Mouse (Mus musculus): ENCODE results near the gene Plcxd1. TPM values are rescaled to one million over a fixed set of nuclear protein-coding genes. Genes with fewer than 3 reads are reported as not detected.
"Not testable (repeated sequence)": the region's sequence is repeated elsewhere in the genome, so short reads cannot be mapped to it uniquely, and the experiment has no call there.

Gene Plcxd1
- total RNA-seq (2014; fragmentation: Nextera tagmentation) (not detected in 2 replicates), total RNA-seq (2017) (0.50 TPM in 1 of 2 replicates, not detected in the other)

GRCm38 (mm10) chr5:110099656-110100580, at the start of gene Plcxd1:
Gene Plcxd1 (plus strand): TSS chr5:110099969.
- ATAC-seq (replicated peaks; ENCODE audit: low FRiP score, low TSS enrichment, poor library complexity, severe bottlenecking), result no peak

- peak; percentile 100 for ATAC-seq (replicated peaks; ENCODE audit: low FRiP score, low TSS enrichment, poor library complexity, severe bottlenecking)
Measured at GRCm38 (mm10) chr5:110057637-110058408, 41.9 kb upstream of the Plcxd1 start.

- not testable (repeated sequence) for ATAC-seq (replicated peaks; ENCODE audit: low FRiP score, low TSS enrichment, poor library complexity, severe bottlenecking)
Measured at GRCm38 (mm10) chr5:110072413-110072812, 27.4 kb upstream of the Plcxd1 start, which contains the start of gene Gm17655. Gene Gm17655 (minus strand): TSS chr5:110072513.

- ATAC-seq (replicated peaks; ENCODE audit: low FRiP score, low TSS enrichment, poor library complexity, severe bottlenecking), result no peak
Measured at GRCm38 (mm10) chr5:110082961-110083360, 16.8 kb upstream of the Plcxd1 start.

GRCm38 (mm10) chr5:110086161-110086866, 13.5 kb upstream of the Plcxd1 start:
- ATAC-seq (replicated peaks; ENCODE audit: low FRiP score, low TSS enrichment, poor library complexity, severe bottlenecking), result no peak

GRCm38 (mm10) chr5:110091546-110091945, 8.2 kb upstream of the Plcxd1 start:
- no peak for ATAC-seq (replicated peaks; ENCODE audit: low FRiP score, low TSS enrichment, poor library complexity, severe bottlenecking)

- ATAC-seq (replicated peaks; ENCODE audit: low FRiP score, low TSS enrichment, poor library complexity, severe bottlenecking), result peak; percentile 99
Measured at GRCm38 (mm10) chr5:110094030-110094846, 5.5 kb upstream of the Plcxd1 start, which contains the start of gene Gm35315. Gene Gm35315 (minus strand): TSS chr5:110094420.

- peak; percentile 40 for ATAC-seq (replicated peaks; ENCODE audit: low FRiP score, low TSS enrichment, poor library complexity, severe bottlenecking)
Measured at GRCm38 (mm10) chr5:110094847-110095213, 4.9 kb upstream of the Plcxd1 start.

GRCm38 (mm10) chr5:110098991-110099477, 735 bp upstream of the Plcxd1 start:
- ATAC-seq (replicated peaks; ENCODE audit: low FRiP score, low TSS enrichment, poor library complexity, severe bottlenecking), result no peak

GRCm38 (mm10) chr5:110100921-110101631, 1.3 kb downstream of the Plcxd1 start:
- ATAC-seq (replicated peaks; ENCODE audit: low FRiP score, low TSS enrichment, poor library complexity, severe bottlenecking), result peak; percentile 9

GRCm38 (mm10) chr5:110101716-110102347, 2.1 kb downstream of the Plcxd1 start:
- ATAC-seq (replicated peaks; ENCODE audit: low FRiP score, low TSS enrichment, poor library complexity, severe bottlenecking), result peak; percentile 36; the same call in 1 of the 2 replicates

- ATAC-seq (replicated peaks; ENCODE audit: low FRiP score, low TSS enrichment, poor library complexity, severe bottlenecking), result no peak
Measured at GRCm38 (mm10) chr5:110102429-110102828, 2.7 kb downstream of the Plcxd1 start.

- no peak for ATAC-seq (replicated peaks; ENCODE audit: low FRiP score, low TSS enrichment, poor library complexity, severe bottlenecking)
Measured at GRCm38 (mm10) chr5:110102853-110103625, 3.3 kb downstream of the Plcxd1 start.

- no peak for ATAC-seq (replicated peaks; ENCODE audit: low FRiP score, low TSS enrichment, poor library complexity, severe bottlenecking)
Measured at GRCm38 (mm10) chr5:110103901-110104615, 4.3 kb downstream of the Plcxd1 start.

GRCm38 (mm10) chr5:110104616-110105380, 5.0 kb downstream of the Plcxd1 start:
- ATAC-seq (replicated peaks; ENCODE audit: low FRiP score, low TSS enrichment, poor library complexity, severe bottlenecking), result no peak
